ENCODE assay signal across 8 mouse cellular contexts in the genomic region with DNA sequence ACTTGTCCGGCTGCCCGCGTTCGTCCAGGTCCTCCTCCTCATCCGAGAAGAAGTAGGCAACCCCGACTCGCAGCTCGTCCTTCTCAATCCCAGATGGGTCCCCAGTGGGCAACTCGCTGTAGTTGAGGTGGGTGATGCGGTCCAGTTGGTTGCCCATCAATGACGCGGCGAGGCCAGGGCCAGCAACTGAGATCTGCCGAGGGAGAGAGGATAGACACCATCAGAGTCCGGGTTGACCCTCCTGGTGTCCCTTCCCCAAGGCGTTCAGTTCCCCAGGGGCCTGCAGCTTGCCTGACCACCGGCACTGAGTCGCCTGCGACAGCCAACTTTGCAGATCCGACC. TPM values are rescaled to one million over a fixed set of nuclear protein-coding genes. Genes with fewer than 3 reads are reported as not detected.
DNase-seq lines count a peak whose midpoint lies in the region; ATAC-seq and TF ChIP-seq lines count a peak whose summit lies in the region.

No protein-coding gene starts in this region.

- no peaks in the 10 kb centered on the region for H3K36me3 ChIP-seq in ES-Bruce4 (ENCODE audit: control insufficient read depth, insufficient read depth, low read length, poor library complexity, severe bottlenecking)
- no peaks in the 10 kb centered on the region for H3K36me3 ChIP-seq in embryonic facial prominence, embryonic 15.5 days
- H3K36me3 ChIP-seq in intestine, embryonic 16.5 days (ENCODE audit: control insufficient read depth, insufficient read depth, low read length), result no peaks in the 10 kb centered on the region
- H3K36me3 ChIP-seq in lung, embryonic 16.5 days (ENCODE audit: control insufficient read depth, insufficient read depth, low read length), result no peaks in the 10 kb centered on the region
- H3K36me3 ChIP-seq in stomach, embryonic 14.5 days (ENCODE audit: control insufficient read depth, insufficient read depth, low read length), result no peaks in the 10 kb centered on the region

- 1% methylated on average over 20 of the region's 20 CpGs for WGBS in embryonic facial prominence, embryonic 15.5 days
- WGBS in intestine, embryonic 16.5 days, result 3% methylated on average over 20 of the region's 20 CpGs
- 1% methylated on average over 20 of the region's 20 CpGs for WGBS in lung, embryonic 16.5 days
- WGBS in stomach, embryonic 14.5 days, result 3% methylated on average over 20 of the region's 20 CpGs

- DNase-seq in frontal cortex, postnatal 10 days (ENCODE audit: low spot score in 2 of 2), result peak; percentile 14 to 43
- DNase-seq in thymus, adult 18-20 months, result no peak

- peaks cover 5% of the 10 kb centered on the region for H3K27me3 ChIP-seq in ES-Bruce4 (ENCODE audit: control insufficient read depth, insufficient read depth, low read length, poor library complexity, severe bottlenecking)
- peaks cover 25% of the 10 kb centered on the region for H3K27me3 ChIP-seq in embryonic facial prominence, embryonic 15.5 days
- no peaks in the 10 kb centered on the region; the same call in 1 of the 2 replicates for H3K27me3 ChIP-seq in intestine, embryonic 16.5 days (replicated peaks; ENCODE audit: control insufficient read depth, insufficient read depth, low read length)
- H3K27me3 ChIP-seq in lung, embryonic 16.5 days (ENCODE audit: control insufficient read depth, insufficient read depth, low read depth, low read length), result peaks cover 34% of the 10 kb centered on the region
- H3K27me3 ChIP-seq in stomach, embryonic 14.5 days (ENCODE audit: control insufficient read depth, insufficient read depth, low read length), result peaks cover 9% of the 10 kb centered on the region; the same call in 1 of the 2 replicates

- no peaks in the 10 kb centered on the region for H3K9me3 ChIP-seq in ES-Bruce4 (replicated peaks; ENCODE audit: control insufficient read depth, insufficient read depth, low read length, poor library complexity, severe bottlenecking)
- H3K9me3 ChIP-seq in embryonic facial prominence, embryonic 15.5 days (replicated peaks), result no peaks in the 10 kb centered on the region
- H3K9me3 ChIP-seq in intestine, embryonic 16.5 days (ENCODE audit: control insufficient read depth, low read length), result no peaks in the 10 kb centered on the region
- no peaks in the 10 kb centered on the region for H3K9me3 ChIP-seq in lung, embryonic 16.5 days (ENCODE audit: control insufficient read depth, low read length)
- H3K9me3 ChIP-seq in stomach, embryonic 14.5 days (ENCODE audit: control insufficient read depth, low read depth, low read length), result no peaks in the 10 kb centered on the region

- no peak for TF ChIP-seq POLR2A in ES-Bruce4 (IDR thresholded peaks at IDR 0.05; ENCODE audit: insufficient read depth, low read length)

- H3K4me2 ChIP-seq in embryonic facial prominence, embryonic 15.5 days (replicated peaks), result peak overlapping the region; percentile 90
- H3K4me2 ChIP-seq in intestine, embryonic 16.5 days (ENCODE audit: low read depth, low read length), result peak overlapping the region; percentile 95
- H3K4me2 ChIP-seq in lung, embryonic 16.5 days (ENCODE audit: low read depth, low read length), result peak overlapping the region; percentile 90
- peak overlapping the region; percentile 67 for H3K4me2 ChIP-seq in stomach, embryonic 14.5 days (replicated peaks; ENCODE audit: low read depth, low read length)

- no peak for TF ChIP-seq CTCF in ES-Bruce4 (IDR thresholded peaks at IDR 0.05; ENCODE audit: low read depth, low read length)

- H3K27ac ChIP-seq in ES-Bruce4 (ENCODE audit: insufficient read depth, low read length), result no peak overlapping the region
- H3K27ac ChIP-seq in embryonic facial prominence, embryonic 15.5 days (replicated peaks), result no peak overlapping the region
- no peak overlapping the region for H3K27ac ChIP-seq in intestine, embryonic 16.5 days (ENCODE audit: low read length)
- H3K27ac ChIP-seq in lung, embryonic 16.5 days (ENCODE audit: low read length), result no peak overlapping the region
- no peak overlapping the region for H3K27ac ChIP-seq in stomach, embryonic 14.5 days (ENCODE audit: low read length)

- no peak for ATAC-seq in frontal cortex, adult (ENCODE audit: low TSS enrichment)
- no peak for ATAC-seq in embryonic facial prominence, embryonic 15.5 days (ENCODE audit: insufficient number of reproducible peaks, low FRiP score, low TSS enrichment, low read depth)
- no peak for ATAC-seq in intestine, embryonic 16.5 days
- ATAC-seq in lung, embryonic 16.5 days (ENCODE audit: low read depth), result no peak
- no peak for ATAC-seq in stomach, embryonic 14.5 days (ENCODE audit: insufficient number of reproducible peaks, insufficient read depth, low FRiP score, low read depth)

- peak overlapping the region; percentile 31 for H3K4me3 ChIP-seq in ES-Bruce4 (ENCODE audit: low read depth, low read length)
- H3K4me3 ChIP-seq in embryonic facial prominence, embryonic 15.5 days (replicated peaks), result peak overlapping the region; percentile 60
- H3K4me3 ChIP-seq in intestine, embryonic 16.5 days (ENCODE audit: low read length), result peak overlapping the region; percentile 63
- H3K4me3 ChIP-seq in lung, embryonic 16.5 days (ENCODE audit: low read length), result peak overlapping the region; percentile 66
- H3K4me3 ChIP-seq in stomach, embryonic 14.5 days (ENCODE audit: low read depth, low read length), result peak overlapping the region; percentile 49

- TF ChIP-seq EP300 in ES-Bruce4 (IDR thresholded peaks at IDR 0.05; ENCODE audit: insufficient read depth, low read depth, low read length), result no peak

- no peak overlapping the region for H3K9ac ChIP-seq in ES-Bruce4 (ENCODE audit: low read depth, poor library complexity, severe bottlenecking)
- no peak overlapping the region for H3K9ac ChIP-seq in embryonic facial prominence, embryonic 15.5 days
- H3K9ac ChIP-seq in intestine, embryonic 16.5 days (ENCODE audit: low read depth, low read length), result peak overlapping the region; percentile 71
- peak overlapping the region; percentile 57 for H3K9ac ChIP-seq in lung, embryonic 16.5 days (ENCODE audit: low read length)
- H3K9ac ChIP-seq in stomach, embryonic 14.5 days (replicated peaks; ENCODE audit: low read depth, low read length), result peak overlapping the region; percentile 26

- no peaks in the 10 kb centered on the region for H3K4me1 ChIP-seq in ES-Bruce4 (ENCODE audit: control insufficient read depth, insufficient read depth, low read length)
- peaks cover 32% of the 10 kb centered on the region for H3K4me1 ChIP-seq in embryonic facial prominence, embryonic 15.5 days
- H3K4me1 ChIP-seq in intestine, embryonic 16.5 days (ENCODE audit: control insufficient read depth, insufficient read depth, low read length), result peaks cover 24% of the 10 kb centered on the region
- peaks cover 17% of the 10 kb centered on the region for H3K4me1 ChIP-seq in lung, embryonic 16.5 days (replicated peaks; ENCODE audit: control insufficient read depth, insufficient read depth, low read length)
- peaks cover 5% of the 10 kb centered on the region; the same call in 1 of the 2 replicates for H3K4me1 ChIP-seq in stomach, embryonic 14.5 days (ENCODE audit: control insufficient read depth, insufficient read depth, low read length)

RNA-seq across cellular contexts. Expression of gene Fam84a, which starts 1.3 kb away (rescaled TPM):
- 0.37 and 0.66 TPM in 2 replicates for polyA plus RNA-seq in ES-Bruce4 (2011; ENCODE audit: insufficient read depth, insufficient read length, low read depth, missing spikeins)
- polyA plus RNA-seq in embryonic facial prominence, embryonic 15.5 days (2015; fragmentation: Nextera tagmentation; extraction: Ambion mirVana), result 36.8 and 37.0 TPM in 2 replicates
- polyA plus RNA-seq in intestine, embryonic 16.5 days (2015; fragmentation: Nextera tagmentation; extraction: Ambion mirVana), result 7.9 and 8.4 TPM in 2 replicates
- 4.8 and 4.9 TPM in 2 replicates for polyA plus RNA-seq in lung, embryonic 16.5 days (2015; fragmentation: Nextera tagmentation; extraction: Ambion mirVana)
- polyA plus RNA-seq in stomach, embryonic 14.5 days (2014; fragmentation: Nextera tagmentation; extraction: Ambion mirVana), result 28.3 and 30.9 TPM in 2 replicates

Comparison
In these comparisons a context has a peak if more than half of its experiments do, and no peak if none do; other contexts are left out.
1. DNase-seq: peak in frontal cortex, postnatal 10 days (2 of 2); none in thymus, adult 18-20 months (0 of 2).
2. H3K9ac ChIP-seq: peak in intestine, embryonic 16.5 days (single experiment), lung, embryonic 16.5 days (single experiment) and stomach, embryonic 14.5 days (single experiment); none in ES-Bruce4 (single experiment) and embryonic facial prominence, embryonic 15.5 days (single experiment).
3. Peak in every context shown above with its lines, with median percentiles within 50 percentile points of each other: H3K4me3 ChIP-seq and H3K4me2 ChIP-seq.